Mouse (Mus musculus) liver, embryonic 14.5 days (tissue): Measurements from ENCODE around the gene Gm49366. TPM values are rescaled to one million over a fixed set of nuclear protein-coding genes. Genes with fewer than 3 reads are reported as not detected.
"Not testable (repeated sequence)": the region's sequence is repeated elsewhere in the genome, so short reads cannot be mapped to it uniquely, and the experiment has no call there.

Experiments
- ATAC-seq: fragments of 200-750 bp; cut with Nextera tagmentation; 2 replicates; pipeline ENCODE4 v1.8.0; 2017; ENCODE audit warnings: moderate number of reproducible peaks, mild to moderate bottlenecking, moderate library complexity; ENCODE audit not compliant: insufficient read depth
- DNase-seq, 3 experiments: peaks; one replicate each; pipeline ENCODE4 v3.0.0-alpha.2; 2012 to 2013; ENCODE audit warnings: low read depth in 3 of 3, low spot score in 3 of 3
- H3K27ac ChIP-seq: fragments of 300-500 bp; sonication (generic); 2 replicates; pipeline ENCODE4 v1.5.1; 2014; ENCODE audit warnings: moderate library complexity, mild to moderate bottlenecking, control low read depth, inconsistent platforms
- H3K27me3 ChIP-seq: fragments of 300-500 bp; sonication (generic); 2 replicates; pipeline ENCODE4 v1.6.1; 2014; ENCODE audit warnings: mild to moderate bottlenecking, low read length, moderate library complexity; ENCODE audit not compliant: control insufficient read depth, insufficient read depth
- H3K36me3 ChIP-seq: fragments of 300-500 bp; sonication (generic); replicated peaks from 2 replicates; pipeline ENCODE4 v1.6.1; 2014; ENCODE audit warnings: low read depth; ENCODE audit not compliant: control insufficient read depth, insufficient read depth
- H3K4me1 ChIP-seq, 2 experiments: fragments of 200-500 bp in 1 of 2; fragments of 300-500 bp in 1 of 2; sonication (generic) in 1 of 2; replicated peaks; 2 replicates each; pipeline ENCODE4 v1.6.1; 2012 to 2014; ENCODE audit warnings: antibody characterized with exemption in 1 of 2, inconsistent platforms in 1 of 2, low read length in 1 of 2; ENCODE audit not compliant: control insufficient read depth in 2 of 2, insufficient read depth in 2 of 2
- H3K4me2 ChIP-seq: fragments of 300-500 bp; sonication (generic); 2 replicates; pipeline ENCODE4 v1.6.1; 2014; ENCODE audit warnings: low read depth, mild to moderate bottlenecking, control low read depth, moderate library complexity
- H3K4me3 ChIP-seq, 2 experiments: fragments of 200-500 bp in 1 of 2; fragments of 300-500 bp in 1 of 2; sonication (generic) in 1 of 2; 2 replicates each; pipeline ENCODE4 v1.5.1; 2012 to 2014; ENCODE audit warnings: low read depth in 2 of 2, low read length in 2 of 2, mild to moderate bottlenecking in 2 of 2, control low read depth in 1 of 2, inconsistent platforms in 1 of 2, moderate library complexity in 1 of 2; ENCODE audit not compliant: insufficient read depth in 1 of 2
- H3K9ac ChIP-seq: fragments of 300-500 bp; sonication (generic); replicated peaks from 2 replicates; pipeline ENCODE4 v1.6.1; 2014; ENCODE audit warnings: mild to moderate bottlenecking, control low read depth, moderate library complexity
- H3K9me3 ChIP-seq: fragments of 300-500 bp; sonication (generic); 2 replicates; pipeline ENCODE4 v1.6.1; 2016; ENCODE audit warnings: low read length, mixed read lengths; ENCODE audit not compliant: control insufficient read depth
- CTCF ChIP-seq: IDR thresholded peaks from 2 replicates; pipeline ENCODE4 v1.5.1; 2016; ENCODE audit warnings: antibody characterized with exemption, low read depth, control low read depth
- EP300 ChIP-seq: IDR thresholded peaks from 2 replicates; pipeline ENCODE4 v1.6.1; 2016; ENCODE audit warnings: antibody characterized with exemption, low read depth
- WGBS: fragments of 180-500 bp; shearing (Covaris S2); extraction: QIAGEN DNeasy Blood & Tissue Kit; methylation state at CpG from one replicate; pipeline ENCODE4 v1.1.7; 2014; ENCODE audit not compliant: insufficient replicate concordance; 5-methylcytosine and 5-hydroxymethylcytosine counted together
- polyA plus RNA-seq, 2 experiments: library from polyadenylated mRNA; depleted of rRNA in 1 of 2; stranded (reverse) in 1 of 2; unstranded in 1 of 2; fragments of >200 nt; fragmentation: Nextera tagmentation in 1 of 2; extraction: Ambion mirVana in 1 of 2; gene quantifications; 2 replicates each; pipeline versions ENCODE4 v1.2.1 to v1.2.3; 2012 to 2014

Gene Gm49366
- polyA plus RNA-seq, 2 experiments = not detected

DNA sequence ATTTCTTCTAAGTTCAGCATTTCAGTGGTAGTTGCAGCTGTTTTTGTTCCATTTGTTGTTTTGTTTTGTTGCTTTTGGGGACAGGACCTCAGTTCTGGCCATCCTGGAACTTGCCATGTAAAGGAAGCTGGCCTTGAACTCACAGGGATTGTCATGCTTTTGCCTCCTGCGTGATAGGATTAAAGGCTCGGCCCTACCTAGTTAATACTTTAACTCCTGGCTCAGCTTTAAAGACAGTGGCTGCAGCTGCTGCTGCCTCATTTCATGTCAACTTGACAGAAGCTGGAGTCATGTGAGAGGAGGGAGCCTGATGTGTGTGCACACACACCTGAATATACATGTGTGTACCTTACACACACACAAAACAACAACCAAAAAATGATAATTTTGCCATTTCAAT, 5.3 kb downstream of the Gm49366 start:
- Histone ChIP-seq H3K27ac (no peak overlapping the region), H3K27me3 (no peaks in the 10 kb centered on the region), H3K9me3 (no peaks in the 10 kb centered on the region), H3K36me3 (no peaks in the 10 kb centered on the region), H3K4me3 (no peak overlapping the region), H3K4me1 (no peaks in the 10 kb centered on the region; a peak in 1 of 4 replicates), H3K9ac (no peak overlapping the region), H3K4me2 (no peak overlapping the region)
- ATAC-seq (no peak), DNase-seq (no peak)
- TF ChIP-seq CTCF (no peak), EP300 (no peak)
- 54% methylated on average over 2 of the region's 2 CpGs for WGBS

DNA sequence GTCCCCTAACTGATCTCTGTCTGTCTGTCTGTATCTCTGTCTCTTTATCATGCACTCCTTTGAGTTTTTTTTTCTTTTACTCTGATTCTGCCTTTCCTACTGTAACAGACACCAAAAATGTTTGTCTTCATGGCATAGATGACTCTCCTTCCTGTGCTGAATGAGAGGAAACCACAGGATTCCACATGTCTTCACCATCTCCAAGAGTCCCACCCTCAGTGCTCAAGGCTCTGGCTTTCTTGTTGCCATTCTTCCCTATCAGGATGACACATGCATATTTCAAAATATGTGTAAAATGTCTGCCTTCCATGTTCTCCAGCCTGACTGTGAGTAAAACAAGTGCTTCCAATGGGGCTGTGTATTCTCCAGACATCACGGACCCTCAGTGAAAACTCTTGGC, 8.2 kb downstream of the Gm49366 start:
- WGBS = 66% methylated on average over 1 of the region's 1 CpGs
- Histone ChIP-seq H3K27me3 (no peaks in the 10 kb centered on the region; the same call in 1 of the 2 replicates), H3K27ac (no peak overlapping the region), H3K4me1 (no peaks in the 10 kb centered on the region; a peak in 1 of 4 replicates), H3K9ac (no peak overlapping the region), H3K9me3 (no peaks in the 10 kb centered on the region), H3K4me2 (no peak overlapping the region), H3K4me3 (no peak overlapping the region), H3K36me3 (no peaks in the 10 kb centered on the region)
- DNase-seq (no peak), ATAC-seq (no peak)
- TF ChIP-seq EP300 = no peak
- no peak for TF ChIP-seq CTCF

DNA sequence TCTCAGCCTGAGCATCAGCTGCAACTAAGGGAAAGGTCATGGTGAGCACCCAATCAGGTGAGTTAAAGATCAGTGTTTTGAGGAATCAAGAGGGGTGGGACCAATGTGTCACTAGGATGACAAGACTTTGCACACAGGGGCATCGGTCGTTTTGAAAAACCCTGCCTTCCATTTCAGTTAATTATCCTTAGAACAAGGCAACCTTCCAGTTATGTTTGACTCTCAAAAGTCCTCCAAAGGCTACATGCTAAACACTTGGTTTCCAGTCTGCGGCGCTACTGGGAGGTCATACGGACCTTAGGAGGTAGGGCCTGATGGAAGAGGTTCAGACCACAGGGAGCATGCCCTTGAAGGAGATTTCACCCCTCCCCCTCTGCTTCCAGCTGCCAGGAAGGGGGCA, 12.0 kb downstream of the Gm49366 start:
- ATAC-seq, H3K9me3 ChIP-seq, DNase-seq, H3K4me1 ChIP-seq, H3K9ac ChIP-seq, H3K27ac ChIP-seq, H3K4me3 ChIP-seq, H3K4me2 ChIP-seq, H3K36me3 ChIP-seq: not testable (repeated sequence)
- H3K27me3 ChIP-seq = peaks cover 21% of the 10 kb centered on the region
- WGBS = 62% methylated on average over 5 of the region's 5 CpGs

DNA sequence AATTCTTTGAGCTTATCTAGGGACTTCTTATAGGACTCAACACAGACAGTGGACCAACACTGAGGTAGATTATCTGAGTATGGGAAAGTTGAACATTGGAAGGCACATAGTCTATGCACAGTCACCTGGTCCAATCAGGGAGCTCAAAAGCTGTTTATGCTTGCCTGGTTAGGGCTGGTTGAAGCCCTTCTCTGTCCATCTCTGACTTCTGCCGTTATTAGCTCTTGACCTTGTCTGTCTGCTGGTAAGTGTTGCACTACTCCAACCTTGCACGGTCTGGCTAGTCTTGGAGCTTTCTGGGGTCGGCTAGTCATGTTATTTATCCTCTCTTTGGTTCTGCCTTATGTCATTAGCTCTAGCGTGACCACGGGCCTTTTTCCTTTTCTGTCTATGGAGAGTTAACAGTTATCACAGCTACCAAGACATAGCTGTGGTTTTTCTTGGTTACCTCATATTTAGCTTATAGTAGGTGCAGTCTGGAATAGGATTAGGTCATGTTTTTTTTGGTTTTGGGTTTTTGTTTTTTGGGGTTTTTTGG, 13.3 kb downstream of the Gm49366 start, which contains the start of gene Acot3:
TSS of gene Acot3 (plus strand) at position 208 of the 538 bp plus-strand sequence.
- peak within 1 kb of the TSS; percentile 16 to 45; a peak in 2 of 4 replicates for H3K4me3 ChIP-seq

DNA sequence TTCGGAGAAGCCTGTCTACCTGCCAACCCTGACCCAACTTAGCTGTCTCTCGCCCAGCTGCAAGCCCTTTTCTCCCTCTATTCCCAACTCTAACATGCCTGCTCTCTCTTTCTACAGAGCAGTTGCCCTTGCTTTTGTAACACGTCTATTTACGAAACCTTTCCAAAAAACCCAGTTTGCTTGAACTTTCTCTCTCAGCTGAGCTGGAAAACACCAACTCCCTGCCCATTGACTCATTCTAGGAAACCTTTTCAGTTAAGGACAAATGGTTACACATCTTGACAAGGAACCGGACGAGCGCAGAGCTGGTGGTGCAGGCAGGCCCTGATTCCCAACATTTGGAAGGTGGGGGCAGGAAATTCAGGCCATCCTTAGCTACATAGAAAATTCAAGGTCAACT, 13.9 kb downstream of the Gm49366 start:
- H3K27ac ChIP-seq = no peak overlapping the region
- H3K4me3 ChIP-seq = peak overlapping the region; percentile 16 to 45; a peak in 2 of 4 replicates
- 62% methylated on average over 7 of the region's 7 CpGs for WGBS
- H3K4me1 ChIP-seq = no peaks in the 10 kb centered on the region; a peak in 1 of 4 replicates
- H3K36me3 ChIP-seq = no peaks in the 10 kb centered on the region
- ATAC-seq = no peak
- no peak for DNase-seq
- TF ChIP-seq CTCF = no peak
- no peak for TF ChIP-seq EP300
- H3K4me2 ChIP-seq = peak overlapping the region; percentile 28
- no peaks in the 10 kb centered on the region for H3K9me3 ChIP-seq
- H3K9ac ChIP-seq = no peak overlapping the region
- peaks cover 21% of the 10 kb centered on the region for H3K27me3 ChIP-seq

More for the DNA sequence above, 13.3 kb downstream of the Gm49366 start, which contains the start of gene Acot3:
- H3K36me3 ChIP-seq = no peaks in the 10 kb centered on the region
- H3K27ac ChIP-seq = no peak within 1 kb of the TSS
- H3K4me2 ChIP-seq = peak within 1 kb of the TSS; percentile 28
- ATAC-seq = no peak
- 21% methylated on average over 5 of the region's 5 CpGs for WGBS
- TF ChIP-seq CTCF = no peak
- TF ChIP-seq EP300 = no peak
- DNase-seq = no peak
- H3K9me3 ChIP-seq = no peaks in the 10 kb centered on the region
- peaks cover 21% of the 10 kb centered on the region for H3K27me3 ChIP-seq
- H3K9ac ChIP-seq = no peak within 1 kb of the TSS
- H3K4me1 ChIP-seq = no peaks in the 10 kb centered on the region; a peak in 1 of 4 replicates
